Mouse (Mus musculus): ENCODE data around the gene Cxcl5. TPM values are rescaled to one million over a fixed set of nuclear protein-coding genes. Genes with fewer than 3 reads are reported as not detected.

The Cxcl5 gene
- polyA plus RNA-seq, 1 experiment from 2014 or later, result 0.19 TPM

DNA sequence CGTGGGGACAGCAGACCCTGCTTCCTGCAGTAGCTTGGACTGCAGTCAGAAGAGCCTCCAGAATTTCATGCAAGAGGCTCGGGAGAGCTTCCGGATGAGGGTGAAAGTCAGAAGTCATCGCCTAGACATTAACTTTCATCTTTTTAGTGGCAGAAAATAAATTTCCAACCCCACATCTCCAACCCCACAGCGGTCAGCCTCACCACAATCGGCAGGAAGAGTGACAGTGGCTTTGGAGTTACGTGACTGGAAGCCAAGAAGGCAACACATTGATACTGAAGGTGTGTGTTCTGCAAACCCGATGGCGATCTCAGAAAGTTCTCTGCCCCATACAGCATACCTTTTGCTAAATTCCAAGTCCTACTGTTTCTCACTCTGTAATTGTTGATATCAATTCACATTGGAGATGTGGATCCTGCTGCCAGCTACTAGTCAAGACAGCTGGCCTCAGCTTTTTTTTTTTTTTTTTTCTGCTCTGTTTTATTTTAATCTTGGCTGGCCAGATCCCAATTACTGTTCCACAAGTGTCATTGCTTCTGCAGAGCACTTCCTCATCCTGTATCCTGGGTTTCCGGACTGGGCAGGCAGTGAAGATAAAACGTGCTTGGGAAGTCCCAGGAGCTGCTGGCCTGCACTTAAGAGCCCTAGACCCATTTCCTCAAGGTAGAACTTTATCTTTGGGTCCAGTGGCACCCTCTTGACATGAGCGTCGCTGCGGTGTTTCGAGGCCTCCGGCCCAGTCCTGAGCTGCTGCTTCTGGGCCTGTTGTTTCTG is 12.9 kb downstream of the Cxcl5 start, which contains the start of gene Pf4:
Pf4 (plus strand) TSS at position 556 of the 774 bp plus-strand sequence.
- ATAC-seq (ENCODE audit: insufficient number of reproducible peaks, low FRiP score, low TSS enrichment, low read depth), result no peak
- Histone ChIP-seq H3K27ac (replicated peaks; ENCODE audit: low read depth, low read length) (no peak within 1 kb of the TSS), H3K9ac (ENCODE audit: low read length) (no peak within 1 kb of the TSS), H3K4me2 (ENCODE audit: low read depth, severe bottlenecking) (no peak within 1 kb of the TSS), H3K27me3 (ENCODE audit: control insufficient read depth, insufficient read depth, low read length) (no peaks in the 10 kb centered on the region), H3K9me3 (ENCODE audit: control insufficient read depth, low read length) (no peaks in the 10 kb centered on the region), H3K4me1 (ENCODE audit: control insufficient read depth, insufficient read depth, low read length) (no peaks in the 10 kb centered on the region), H3K4me3 (ENCODE audit: low read depth, low read length) (no peak within 1 kb of the TSS), H3K36me3 (ENCODE audit: control insufficient read depth, insufficient read depth, low read length) (no peaks in the 10 kb centered on the region)
- no peak for DNase-seq (ENCODE audit: low spot score)
- WGBS, result 86% methylated on average over 16 of the region's 16 CpGs

DNA sequence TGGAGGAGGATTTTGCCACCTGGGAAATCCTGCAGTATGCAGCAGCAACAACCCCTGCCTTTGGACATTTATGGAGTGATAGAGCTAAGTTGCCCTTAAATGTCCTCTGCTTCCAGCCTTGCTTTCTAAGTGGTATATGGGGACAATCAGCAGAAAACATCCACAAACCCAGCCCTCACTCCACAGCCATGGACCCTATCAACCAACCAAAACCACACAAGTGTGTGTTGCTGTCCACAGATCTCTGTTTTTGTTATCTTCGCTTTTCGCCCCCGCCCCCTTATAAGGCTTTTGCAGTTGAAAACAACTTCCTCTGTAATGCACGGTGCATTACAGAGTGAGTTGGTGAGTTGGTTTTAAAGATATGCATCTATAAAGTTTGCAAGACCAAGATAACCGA is 16.4 kb downstream of the Cxcl5 start:
- H3K4me3 ChIP-seq (ENCODE audit: low read depth, low read length), result no peak overlapping the region
- H3K9me3 ChIP-seq (ENCODE audit: control insufficient read depth, low read length), result no peaks in the 10 kb centered on the region
- WGBS, result 89% methylated on average over 5 of the region's 5 CpGs
- no peak overlapping the region for H3K9ac ChIP-seq (ENCODE audit: low read length)
- ATAC-seq (ENCODE audit: insufficient number of reproducible peaks, low FRiP score, low TSS enrichment, low read depth), result no peak
- H3K4me2 ChIP-seq (ENCODE audit: low read depth, severe bottlenecking), result no peak overlapping the region
- H3K27me3 ChIP-seq (ENCODE audit: control insufficient read depth, insufficient read depth, low read length), result no peaks in the 10 kb centered on the region
- H3K36me3 ChIP-seq (ENCODE audit: control insufficient read depth, insufficient read depth, low read length), result no peaks in the 10 kb centered on the region
- no peak overlapping the region for H3K27ac ChIP-seq (replicated peaks; ENCODE audit: low read depth, low read length)
- H3K4me1 ChIP-seq (ENCODE audit: control insufficient read depth, insufficient read depth, low read length), result no peaks in the 10 kb centered on the region
- no peak for DNase-seq (ENCODE audit: low spot score)

DNA sequence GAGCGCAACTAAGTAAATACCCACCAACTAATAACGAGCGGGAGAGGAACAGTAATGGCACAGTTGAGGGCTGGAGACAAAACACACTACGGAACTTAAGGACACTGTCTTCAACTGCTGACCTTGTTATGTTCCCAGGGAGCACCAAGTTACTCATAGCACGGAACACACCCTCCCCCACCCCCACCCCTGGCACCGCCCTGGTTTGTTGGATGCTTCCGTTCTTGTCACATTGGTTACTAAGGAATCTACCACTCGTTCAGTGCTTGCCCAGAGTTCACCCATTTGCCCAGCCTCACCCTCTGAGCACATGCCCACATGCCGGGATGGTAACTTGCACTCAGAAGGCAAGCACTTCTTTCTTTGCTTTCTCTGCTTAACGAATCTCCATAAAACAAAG is 18.5 kb downstream of the Cxcl5 start:
- H3K36me3 ChIP-seq (ENCODE audit: control insufficient read depth, insufficient read depth, low read length), result no peaks in the 10 kb centered on the region
- no peak overlapping the region for H3K4me3 ChIP-seq (ENCODE audit: low read depth, low read length)
- H3K9ac ChIP-seq (ENCODE audit: low read length), result no peak overlapping the region
- DNase-seq (ENCODE audit: low spot score), result no peak
- H3K9me3 ChIP-seq (ENCODE audit: control insufficient read depth, low read length), result no peaks in the 10 kb centered on the region
- 79% methylated on average over 10 of the region's 10 CpGs for WGBS
- no peak overlapping the region for H3K27ac ChIP-seq (replicated peaks; ENCODE audit: low read depth, low read length)
- no peak for ATAC-seq (ENCODE audit: insufficient number of reproducible peaks, low FRiP score, low TSS enrichment, low read depth)
- no peaks in the 10 kb centered on the region for H3K4me1 ChIP-seq (ENCODE audit: control insufficient read depth, insufficient read depth, low read length)
- no peaks in the 10 kb centered on the region for H3K27me3 ChIP-seq (ENCODE audit: control insufficient read depth, insufficient read depth, low read length)
- no peak overlapping the region for H3K4me2 ChIP-seq (ENCODE audit: low read depth, severe bottlenecking)

DNA sequence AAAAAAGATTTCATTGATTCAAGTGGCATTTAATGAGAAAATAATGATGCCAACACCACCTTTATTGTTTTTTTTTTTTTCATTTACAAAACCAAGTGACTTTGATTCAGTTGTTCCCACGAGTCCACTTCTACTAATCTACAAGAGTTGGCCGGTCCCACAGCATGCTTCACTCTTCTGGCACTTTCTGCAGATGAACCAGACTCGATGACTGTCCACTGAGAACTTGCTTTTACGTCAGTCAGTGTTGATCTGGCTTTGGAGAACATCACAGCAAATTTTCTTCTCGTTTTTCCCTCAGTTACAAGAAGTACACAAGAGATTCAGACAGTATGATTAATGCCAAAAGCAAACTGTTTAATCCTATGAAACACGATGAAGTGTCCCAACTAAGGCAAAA is 19.7 kb downstream of the Cxcl5 start:
- DNase-seq (ENCODE audit: low spot score), result no peak
- H3K27ac ChIP-seq (replicated peaks; ENCODE audit: low read depth, low read length), result no peak overlapping the region
- H3K4me3 ChIP-seq (ENCODE audit: low read depth, low read length), result no peak overlapping the region
- H3K4me2 ChIP-seq (ENCODE audit: low read depth, severe bottlenecking), result no peak overlapping the region
- no peaks in the 10 kb centered on the region for H3K9me3 ChIP-seq (ENCODE audit: control insufficient read depth, low read length)
- no peaks in the 10 kb centered on the region for H3K36me3 ChIP-seq (ENCODE audit: control insufficient read depth, insufficient read depth, low read length)
- no peaks in the 10 kb centered on the region for H3K4me1 ChIP-seq (ENCODE audit: control insufficient read depth, insufficient read depth, low read length)
- WGBS, result 81% methylated on average over 6 of the region's 6 CpGs
- no peak overlapping the region for H3K9ac ChIP-seq (ENCODE audit: low read length)
- no peaks in the 10 kb centered on the region for H3K27me3 ChIP-seq (ENCODE audit: control insufficient read depth, insufficient read depth, low read length)
- ATAC-seq (ENCODE audit: insufficient number of reproducible peaks, low FRiP score, low TSS enrichment, low read depth), result no peak

DNA sequence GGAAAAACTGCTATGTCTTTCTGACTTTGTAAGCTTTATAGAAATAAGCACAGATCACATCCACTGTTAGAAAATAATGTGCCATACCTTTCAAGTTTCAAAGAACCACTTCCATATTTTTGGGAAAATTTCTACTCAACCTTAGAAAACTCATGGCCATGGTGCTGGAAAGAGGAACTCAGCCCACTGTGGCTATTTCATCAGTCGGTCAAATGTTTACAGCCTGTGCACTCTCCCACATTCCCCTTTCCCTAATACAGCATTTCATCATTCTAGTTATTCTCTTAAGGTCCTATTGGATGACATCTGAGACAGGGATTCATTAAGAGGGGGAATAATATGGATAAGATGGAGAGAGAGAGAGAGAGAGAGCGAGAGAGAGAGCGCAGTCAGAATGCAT is 24.5 kb downstream of the Cxcl5 start:
- Histone ChIP-seq H3K27ac (replicated peaks; ENCODE audit: low read depth, low read length) (no peak overlapping the region), H3K9ac (ENCODE audit: low read length) (no peak overlapping the region), H3K4me2 (ENCODE audit: low read depth, severe bottlenecking) (no peak overlapping the region), H3K4me1 (ENCODE audit: control insufficient read depth, insufficient read depth, low read length) (peaks cover 2% of the 10 kb centered on the region; the same call in 1 of the 2 replicates), H3K4me3 (ENCODE audit: low read depth, low read length) (no peak overlapping the region), H3K9me3 (ENCODE audit: control insufficient read depth, low read length) (no peaks in the 10 kb centered on the region), H3K27me3 (ENCODE audit: control insufficient read depth, insufficient read depth, low read length) (no peaks in the 10 kb centered on the region), H3K36me3 (ENCODE audit: control insufficient read depth, insufficient read depth, low read length) (no peaks in the 10 kb centered on the region)
- 85% methylated on average over 3 of the region's 3 CpGs for WGBS
- DNase-seq (ENCODE audit: low spot score) (no peak), ATAC-seq (ENCODE audit: insufficient number of reproducible peaks, low FRiP score, low TSS enrichment, low read depth) (no peak)

DNA sequence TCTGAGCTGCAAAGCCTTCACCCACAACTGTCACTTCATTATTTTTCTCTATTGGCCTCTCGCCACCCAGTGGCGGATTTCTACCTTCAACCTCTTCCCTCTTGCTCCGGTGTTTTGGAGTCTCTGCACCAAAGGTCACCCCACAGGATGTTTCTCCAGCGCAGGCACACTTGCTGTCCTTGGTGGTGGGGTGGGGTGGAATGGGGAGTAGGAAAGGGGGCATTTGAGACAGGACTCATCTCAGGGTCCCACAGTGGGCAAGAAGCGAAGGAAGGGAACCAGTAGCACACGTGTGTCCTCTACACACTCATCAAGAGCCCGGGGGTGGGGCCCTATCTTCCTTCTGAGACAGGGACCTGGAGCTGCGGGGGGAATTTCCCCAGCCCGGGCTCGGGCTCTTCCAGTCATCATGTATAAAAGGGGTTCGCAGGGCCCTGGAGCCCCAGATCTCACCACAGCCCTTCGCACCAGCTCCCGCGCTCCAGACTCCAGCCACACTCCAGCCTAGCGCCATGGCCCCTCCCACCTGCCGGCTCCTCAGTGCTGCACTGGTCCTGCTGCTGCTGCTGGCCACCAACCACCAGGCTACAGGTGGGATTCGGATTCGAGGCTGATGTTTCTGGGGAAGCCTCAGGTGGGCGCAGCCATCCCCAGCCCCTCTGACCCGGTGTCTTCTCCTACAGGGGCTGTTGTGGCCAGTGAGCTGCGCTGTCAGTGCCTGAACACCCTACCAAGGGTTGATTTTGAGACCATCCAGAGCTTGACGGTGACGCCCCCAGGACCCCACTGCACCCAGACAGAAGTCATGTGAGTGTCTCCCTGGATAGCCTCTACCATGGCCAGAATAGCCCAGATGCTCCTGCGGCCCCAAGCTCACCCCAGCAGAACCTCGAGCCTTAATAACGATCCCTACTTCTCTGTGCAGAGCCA is 26.8 kb downstream of the Cxcl5 start, which contains the start of gene Cxcl3:
Cxcl3 (plus strand) TSS at position 445 of the 930 bp plus-strand sequence.
- Histone ChIP-seq H3K9ac (ENCODE audit: low read length) (0 out of 2 replicates have a peak within 1 kb of the TSS, but pooled peaks have one; percentile 35), H3K4me1 (ENCODE audit: control insufficient read depth, insufficient read depth, low read length) (peaks cover 8% of the 10 kb centered on the region), H3K27me3 (ENCODE audit: control insufficient read depth, insufficient read depth, low read length) (no peaks in the 10 kb centered on the region), H3K4me3 (ENCODE audit: low read depth, low read length) (peak within 1 kb of the TSS; percentile 24; the same call in 1 of the 2 replicates), H3K4me2 (ENCODE audit: low read depth, severe bottlenecking) (peak within 1 kb of the TSS; percentile 79), H3K9me3 (ENCODE audit: control insufficient read depth, low read length) (no peaks in the 10 kb centered on the region), H3K27ac (replicated peaks; ENCODE audit: low read depth, low read length) (no peak within 1 kb of the TSS), H3K36me3 (ENCODE audit: control insufficient read depth, insufficient read depth, low read length) (no peaks in the 10 kb centered on the region)
- ATAC-seq (ENCODE audit: insufficient number of reproducible peaks, low FRiP score, low TSS enrichment, low read depth), result peak; percentile 69
- 18% methylated on average over 24 of the region's 26 CpGs for WGBS
- DNase-seq (ENCODE audit: low spot score), result peak; percentile 67

DNA sequence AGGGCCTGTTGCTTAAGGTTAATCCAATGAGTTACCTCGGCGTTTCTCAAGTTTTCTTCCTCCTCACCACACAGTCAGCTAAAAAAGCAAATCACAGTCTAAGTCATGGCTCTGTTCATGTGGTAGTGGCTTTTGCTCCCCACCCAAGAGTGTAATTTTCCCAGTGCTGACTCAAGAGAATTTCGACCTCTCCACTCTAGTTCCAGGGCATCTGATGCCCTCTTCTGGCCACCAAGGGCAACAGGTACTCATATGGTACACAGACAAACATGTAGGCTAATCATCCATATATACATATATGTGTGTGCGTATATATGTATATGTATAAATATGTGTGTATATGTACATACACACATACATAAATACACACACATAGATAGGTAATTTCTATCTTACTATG is 29.0 kb downstream of the Cxcl5 start:
- Histone ChIP-seq H3K36me3 (ENCODE audit: control insufficient read depth, insufficient read depth, low read length) (no peaks in the 10 kb centered on the region), H3K27me3 (ENCODE audit: control insufficient read depth, insufficient read depth, low read length) (no peaks in the 10 kb centered on the region), H3K27ac (replicated peaks; ENCODE audit: low read depth, low read length) (no peak overlapping the region), H3K9me3 (ENCODE audit: control insufficient read depth, low read length) (no peaks in the 10 kb centered on the region), H3K9ac (ENCODE audit: low read length) (no peak overlapping the region), H3K4me1 (ENCODE audit: control insufficient read depth, insufficient read depth, low read length) (peaks cover 8% of the 10 kb centered on the region), H3K4me3 (ENCODE audit: low read depth, low read length) (no peak overlapping the region), H3K4me2 (ENCODE audit: low read depth, severe bottlenecking) (no peak overlapping the region)
- DNase-seq (ENCODE audit: low spot score) (no peak), ATAC-seq (ENCODE audit: insufficient number of reproducible peaks, low FRiP score, low TSS enrichment, low read depth) (no peak)
- WGBS, result 80% methylated on average over 4 of the region's 4 CpGs

DNA sequence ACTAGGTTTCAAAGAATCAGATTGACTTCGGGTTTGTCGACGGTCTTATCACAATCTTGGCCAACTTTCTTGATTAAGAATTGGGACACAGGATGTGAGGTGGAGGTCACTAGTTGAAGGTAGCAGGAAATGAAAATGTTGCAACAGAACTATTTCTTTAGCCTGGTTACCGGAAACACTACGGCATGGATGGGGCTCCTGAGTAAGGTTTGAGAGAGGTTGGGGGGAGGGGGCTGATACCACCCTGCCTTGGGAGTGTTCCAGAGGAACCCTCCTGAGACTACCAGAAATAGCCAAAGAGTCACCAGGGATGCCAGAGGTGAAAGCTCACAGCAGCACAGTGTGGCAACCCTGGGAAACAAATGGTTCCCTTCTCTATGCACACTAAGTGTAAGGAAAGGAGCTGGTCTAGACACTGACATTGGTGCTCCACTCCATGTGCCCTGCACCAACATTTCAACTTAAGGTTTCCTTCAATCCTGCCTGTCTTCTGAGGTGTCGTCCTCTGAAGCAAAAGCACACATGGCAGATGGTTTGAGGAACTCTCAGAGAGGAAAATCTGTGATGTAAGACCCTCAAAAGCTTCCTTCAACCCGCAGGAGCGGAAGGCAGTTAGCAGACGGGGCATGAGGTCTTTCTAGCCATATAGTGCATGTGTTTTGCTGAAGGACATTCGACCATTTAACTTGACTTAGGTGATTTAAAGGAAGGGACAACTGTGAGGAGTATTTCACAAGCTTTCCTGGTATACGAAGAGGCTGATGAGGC is 30.3 kb downstream of the Cxcl5 start:
- H3K4me3 ChIP-seq (ENCODE audit: low read depth, low read length), result no peak overlapping the region
- H3K4me1 ChIP-seq (ENCODE audit: control insufficient read depth, insufficient read depth, low read length), result peaks cover 8% of the 10 kb centered on the region
- H3K4me2 ChIP-seq (ENCODE audit: low read depth, severe bottlenecking), result no peak overlapping the region
- no peaks in the 10 kb centered on the region for H3K27me3 ChIP-seq (ENCODE audit: control insufficient read depth, insufficient read depth, low read length)
- no peak overlapping the region for H3K27ac ChIP-seq (replicated peaks; ENCODE audit: low read depth, low read length)
- 55% methylated on average over 11 of the region's 11 CpGs for WGBS
- ATAC-seq (ENCODE audit: insufficient number of reproducible peaks, low FRiP score, low TSS enrichment, low read depth) (no peak; the same call in 1 of the 2 replicates), DNase-seq (ENCODE audit: low spot score) (no peak)
- no peaks in the 10 kb centered on the region for H3K36me3 ChIP-seq (ENCODE audit: control insufficient read depth, insufficient read depth, low read length)
- no peak overlapping the region for H3K9ac ChIP-seq (ENCODE audit: low read length)
- H3K9me3 ChIP-seq (ENCODE audit: control insufficient read depth, low read length), result no peaks in the 10 kb centered on the region
